Mouse (Mus musculus) urinary bladder, adult 18-20 months (tissue): Measurements from ENCODE around the gene Cdkn2a.

Experiments
- DNase-seq, 2 experiments: peaks; one replicate each; pipeline ENCODE4 v3.0.0; 2022; ENCODE audit warnings: low spot score in 2 of 2, mixed read lengths in 2 of 2

The Cdkn2a gene

DNA sequence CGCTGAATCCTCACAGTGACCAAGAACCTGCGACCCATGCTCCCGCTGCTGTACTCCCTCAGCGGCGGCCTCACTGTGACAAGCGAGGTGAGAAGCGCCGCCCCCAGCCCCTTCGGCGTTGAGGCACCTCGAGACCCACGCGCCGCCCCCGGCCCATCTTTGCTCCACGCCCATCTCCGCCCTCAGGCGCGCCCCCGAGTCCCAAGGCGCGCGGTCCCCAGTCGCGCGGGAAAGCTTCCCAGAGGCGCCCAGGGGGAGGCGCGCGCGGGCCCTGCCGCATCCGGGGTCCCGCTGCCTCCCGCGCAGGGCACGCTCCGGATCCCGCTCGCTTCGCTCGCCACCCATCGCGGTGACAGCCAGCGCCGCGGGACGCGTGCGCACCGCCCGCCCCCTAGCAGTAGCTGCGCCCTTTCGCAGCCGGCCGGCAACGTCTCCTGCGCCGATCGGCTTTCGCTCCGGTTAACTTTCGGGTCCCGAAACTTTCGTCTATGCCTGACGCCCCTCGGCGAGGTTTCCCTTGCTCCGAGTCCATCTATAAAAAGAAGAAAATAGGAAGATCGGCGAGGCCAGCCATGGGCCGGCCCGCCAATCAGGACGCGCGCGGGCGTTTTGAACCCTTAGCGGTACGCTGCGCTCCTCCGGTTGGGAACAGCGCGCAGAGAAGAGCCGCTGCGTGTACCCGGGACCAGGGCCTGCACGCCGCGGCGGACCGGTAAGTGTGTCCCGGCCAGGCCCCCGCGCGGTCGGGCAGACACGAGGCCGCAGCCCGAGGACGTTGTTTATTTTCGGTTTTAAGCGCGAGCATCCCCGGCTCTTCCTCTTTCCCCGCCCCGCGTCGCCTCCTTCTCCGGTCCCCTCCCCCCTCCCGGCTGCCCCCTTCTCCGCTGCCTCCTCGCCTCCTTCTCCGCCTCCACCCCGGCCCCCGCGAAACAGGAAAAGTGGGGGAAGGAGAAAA lies at the start of gene Cdkn2a:
TSS of gene Cdkn2a (minus strand) at position 168 of the 955 bp plus-strand sequence.
- peak in 1 of 2 experiments; percentile 74 for DNase-seq

DNA sequence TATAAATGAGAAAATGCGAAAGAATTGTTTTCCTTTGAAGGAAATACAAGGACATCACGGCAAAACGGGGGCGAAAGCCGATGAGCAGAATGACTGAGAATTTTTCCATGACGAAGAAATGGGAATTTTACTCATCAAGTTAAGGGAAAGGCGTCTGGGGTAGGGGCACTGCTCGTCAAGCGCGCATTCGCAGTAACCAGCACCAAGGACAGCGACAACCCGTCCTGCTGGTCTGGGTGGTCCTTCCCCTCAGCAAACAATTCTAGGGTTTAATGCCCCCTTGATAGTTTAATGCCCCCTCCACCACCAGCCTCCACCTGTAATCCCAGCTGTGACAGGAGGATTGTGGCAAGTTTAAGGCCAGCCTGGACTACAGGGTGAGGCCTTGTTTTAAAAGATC lies 19.0 kb upstream of the Cdkn2a start:
- no peak for DNase-seq

DNA sequence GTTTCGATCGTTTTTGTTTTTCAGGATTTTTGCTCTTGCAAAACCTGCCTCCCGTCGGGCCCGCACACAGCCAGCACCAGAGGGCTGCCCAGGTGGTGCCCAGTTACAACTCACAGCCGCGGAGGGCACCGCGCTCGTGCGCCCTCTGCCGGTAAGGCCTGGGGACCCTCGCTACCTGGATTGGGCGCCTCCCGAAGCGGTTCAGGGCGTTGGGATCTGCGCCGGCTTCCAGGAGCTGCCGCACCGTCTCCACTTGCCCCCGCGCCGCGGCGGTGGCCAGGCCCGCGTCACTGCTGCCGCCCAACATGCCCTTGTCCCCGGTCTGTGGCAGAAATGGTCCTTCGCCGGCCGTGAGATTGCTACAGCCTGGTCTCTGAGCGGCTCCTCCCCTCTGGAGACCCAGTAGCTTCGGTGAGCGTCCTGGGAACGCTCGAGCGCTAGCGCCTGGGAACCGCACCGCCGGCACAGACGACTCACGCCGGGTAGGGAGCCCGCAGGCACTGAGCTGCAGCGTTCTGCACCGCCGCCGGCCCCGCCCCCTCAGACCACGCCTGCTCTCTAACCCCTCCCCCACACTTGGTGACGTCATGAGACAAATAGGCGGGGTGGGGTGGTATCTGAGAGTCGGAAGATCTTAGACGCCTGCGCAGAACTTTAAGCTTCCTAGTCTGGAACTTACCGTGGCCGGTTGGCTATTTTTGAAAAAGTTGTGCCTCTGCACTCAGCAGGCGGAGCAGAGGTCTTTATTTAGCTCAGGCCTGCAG lies 16.2 kb upstream of the Cdkn2a start, which contains the start of gene Cdkn2b:
TSS of gene Cdkn2b (minus strand) at position 549 of the 764 bp plus-strand sequence.
- DNase-seq, result peak; percentile 96

DNA sequence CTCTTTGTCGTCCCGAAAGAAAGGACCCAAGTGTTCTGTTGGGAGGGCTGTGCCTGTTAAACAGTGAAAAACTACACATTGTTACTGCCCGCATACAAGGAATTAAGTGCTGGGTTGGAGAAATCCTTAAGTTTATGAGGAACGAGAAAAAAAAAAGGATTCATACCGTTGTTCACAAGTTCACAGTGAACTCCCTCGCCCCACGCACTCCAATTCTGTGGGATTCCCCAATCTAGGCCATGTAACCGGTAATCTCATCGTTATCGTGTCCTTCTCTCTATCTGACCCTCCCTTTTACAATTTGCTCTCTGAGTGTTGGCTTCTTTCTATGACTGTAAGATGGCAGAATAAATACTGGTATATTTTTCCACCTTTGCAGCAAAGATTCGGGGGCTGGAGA lies 15.5 kb upstream of the Cdkn2a start:
- DNase-seq, result no peak

DNA sequence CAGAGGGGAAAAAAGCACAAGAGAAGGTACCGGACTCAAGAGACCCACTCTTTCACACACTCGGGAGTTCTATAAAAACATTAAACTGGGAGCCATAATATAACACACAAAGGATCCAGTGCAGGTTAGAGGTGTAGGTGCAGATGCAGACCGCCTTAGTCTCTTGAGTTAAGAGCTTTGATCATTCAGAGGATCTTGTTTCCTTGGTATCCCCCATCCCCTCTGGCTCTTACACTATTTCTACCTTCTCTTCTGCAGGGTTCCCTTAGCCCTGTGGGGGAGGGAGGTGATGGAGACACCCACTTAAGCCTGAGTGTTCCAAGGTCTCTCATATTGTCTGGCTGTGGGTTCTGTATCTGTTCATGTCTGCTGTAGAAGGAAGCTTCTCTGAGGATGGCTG lies 13.5 kb upstream of the Cdkn2a start:
- no peak for DNase-seq

DNA sequence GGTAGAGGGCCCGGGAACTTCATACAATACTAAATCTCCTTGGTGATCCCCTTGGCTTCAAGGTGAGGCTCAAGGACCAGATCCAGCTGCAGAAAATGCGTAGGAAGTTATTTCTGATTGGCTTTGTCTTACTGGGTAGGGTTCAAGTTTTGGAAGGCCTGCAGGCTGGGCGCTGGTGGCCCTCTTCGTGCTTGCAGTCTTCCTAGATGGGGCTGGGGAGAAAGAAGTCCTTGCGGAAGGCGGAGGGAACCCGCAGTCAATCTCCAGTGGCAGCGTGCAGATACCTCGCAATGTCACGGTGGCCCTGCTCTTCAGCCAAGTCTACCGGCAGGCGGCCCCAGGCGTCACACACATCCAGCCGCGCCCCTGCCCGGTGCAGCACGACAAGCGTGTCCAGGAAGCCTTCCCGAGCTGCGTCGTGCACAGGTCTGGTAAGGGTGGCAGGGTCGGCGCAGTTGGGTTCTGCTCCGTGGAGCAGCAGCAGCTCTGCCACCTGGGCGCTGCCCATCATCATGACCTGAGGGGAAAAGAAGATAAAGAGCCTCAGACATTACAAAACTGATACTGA lies 12.4 kb upstream of the Cdkn2a start:
- no peak for DNase-seq

DNA sequence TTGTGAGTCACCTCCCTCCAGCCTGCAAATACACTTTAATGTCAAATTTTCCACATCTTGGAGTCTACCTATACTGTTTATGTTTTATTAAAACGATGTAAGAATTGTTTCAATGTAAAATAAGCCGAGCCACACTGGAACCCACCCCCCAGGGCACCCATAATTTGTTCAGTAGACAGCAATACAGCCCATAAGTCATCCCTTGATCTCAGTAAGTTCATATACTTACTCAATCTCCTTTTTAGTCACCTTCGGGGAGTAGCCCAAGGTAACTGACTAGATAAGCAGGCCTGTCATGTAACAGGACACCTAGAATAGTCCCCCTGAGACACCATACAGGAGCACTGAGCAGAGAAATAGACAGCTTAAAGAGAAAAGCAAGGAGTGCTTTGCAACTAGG lies 11.2 kb upstream of the Cdkn2a start:
- DNase-seq, result no peak

DNA sequence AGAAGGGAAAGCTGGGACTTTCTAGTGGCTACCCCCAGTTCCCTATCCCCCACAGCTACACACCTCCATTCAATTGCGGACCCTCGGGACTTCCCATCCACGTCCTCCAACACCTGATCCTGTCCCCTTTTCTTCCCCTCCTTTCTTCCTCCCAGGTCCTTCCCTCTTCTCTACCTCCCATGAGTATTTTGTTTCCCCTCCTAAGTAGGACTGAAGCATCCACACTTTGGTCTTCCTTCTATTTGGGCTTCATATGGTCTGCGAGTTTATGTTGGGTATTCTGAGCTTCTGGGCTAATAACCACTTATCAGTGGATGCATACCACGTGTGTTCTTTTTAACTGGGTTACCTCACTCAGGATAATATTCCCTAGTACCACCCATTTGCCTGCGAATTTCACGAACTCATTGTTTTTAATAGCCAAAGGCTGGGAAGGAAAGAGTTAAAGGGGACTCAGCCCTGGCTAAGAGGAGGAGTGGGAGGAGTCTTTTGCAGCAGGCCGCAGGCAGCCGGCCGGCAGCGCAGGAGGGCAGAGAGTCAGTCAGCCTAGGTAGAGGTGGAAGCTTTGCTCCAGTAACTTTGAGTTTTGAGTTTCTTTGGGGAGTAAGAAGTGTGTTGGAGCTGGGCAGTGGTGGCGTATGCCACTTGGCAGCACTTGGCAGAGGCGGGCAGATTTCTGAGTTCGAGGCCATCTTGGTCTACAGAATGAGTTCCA lies 9.0 kb upstream of the Cdkn2a start:
- no peak for DNase-seq

DNA sequence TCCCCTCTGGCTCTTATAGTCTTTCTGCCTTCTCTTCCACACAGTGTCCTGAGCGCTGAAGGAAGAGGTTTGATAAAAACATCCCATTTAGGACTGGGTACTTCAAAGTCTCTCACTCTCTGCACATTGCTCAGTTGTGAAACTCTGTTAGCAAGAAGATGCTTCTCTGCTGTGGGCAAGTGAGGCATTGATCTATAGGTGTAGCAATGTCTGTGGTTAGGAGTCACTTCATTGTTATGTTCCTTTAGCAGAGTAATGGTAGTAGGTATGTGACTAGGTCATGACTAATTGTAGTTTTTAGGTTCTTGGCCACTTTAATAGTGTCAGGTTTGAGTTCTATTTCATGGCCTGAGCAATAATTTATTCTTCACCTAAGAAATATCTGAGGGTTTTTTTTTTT lies 7.7 kb upstream of the Cdkn2a start:
- no peak for DNase-seq

DNA sequence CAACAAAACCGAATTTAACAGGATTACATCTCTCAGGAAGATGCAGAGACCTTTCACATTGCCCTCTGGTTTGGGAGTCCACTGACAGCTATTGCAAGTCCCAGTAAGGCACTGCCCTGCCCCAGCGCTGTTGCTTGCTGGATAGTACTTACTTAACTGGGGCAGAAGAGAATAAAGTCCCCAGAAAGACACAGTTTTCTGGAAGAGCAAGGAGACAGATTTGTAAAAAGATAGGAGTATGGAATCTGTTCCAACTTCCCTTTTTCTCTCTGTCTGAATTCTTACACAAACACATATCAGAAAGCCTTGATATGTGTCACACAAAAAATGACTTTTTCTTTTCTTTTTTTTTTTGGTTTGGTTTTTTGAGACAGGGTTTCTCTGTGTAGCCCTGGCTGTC lies 5.3 kb upstream of the Cdkn2a start:
- DNase-seq, result no peak

DNA sequence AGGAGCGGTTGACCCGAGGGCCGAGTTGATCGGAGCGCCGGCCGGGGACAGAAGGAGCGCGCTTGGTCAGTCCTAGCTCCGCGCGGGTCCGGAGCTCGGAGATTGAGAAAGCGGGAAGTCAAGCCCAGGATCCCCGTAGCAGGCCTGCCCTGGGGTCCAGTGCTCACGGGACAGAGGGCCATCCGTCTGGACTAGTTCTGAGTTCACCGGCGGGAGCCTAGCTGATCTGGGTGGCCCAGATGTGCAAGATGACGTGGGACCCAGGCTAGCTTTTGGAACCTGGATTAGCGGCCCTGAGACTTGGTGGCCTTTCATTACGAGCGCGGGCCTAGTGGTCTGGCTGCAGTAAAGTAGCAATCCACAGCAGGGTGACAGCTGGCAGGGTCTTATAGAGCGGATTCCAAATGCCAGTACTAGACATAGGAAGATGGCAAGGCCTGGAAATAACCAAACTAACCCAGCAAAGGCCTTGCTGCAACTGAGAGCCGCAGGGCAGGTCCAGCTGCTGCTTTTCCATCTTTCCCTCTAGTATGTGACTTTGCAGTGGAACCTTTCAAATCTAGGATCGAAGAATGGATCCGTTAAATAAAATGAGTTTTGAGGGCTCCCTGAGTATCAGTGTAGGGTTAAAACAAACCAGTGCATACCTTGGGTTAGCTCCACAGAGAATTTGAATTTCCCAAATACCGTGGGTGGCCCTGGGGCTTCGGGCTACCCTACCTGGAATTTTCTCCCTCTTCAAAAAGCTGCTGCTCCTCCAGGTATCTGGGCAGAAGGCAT lies 1.2 kb upstream of the Cdkn2a start:
- no peak for DNase-seq

DNA sequence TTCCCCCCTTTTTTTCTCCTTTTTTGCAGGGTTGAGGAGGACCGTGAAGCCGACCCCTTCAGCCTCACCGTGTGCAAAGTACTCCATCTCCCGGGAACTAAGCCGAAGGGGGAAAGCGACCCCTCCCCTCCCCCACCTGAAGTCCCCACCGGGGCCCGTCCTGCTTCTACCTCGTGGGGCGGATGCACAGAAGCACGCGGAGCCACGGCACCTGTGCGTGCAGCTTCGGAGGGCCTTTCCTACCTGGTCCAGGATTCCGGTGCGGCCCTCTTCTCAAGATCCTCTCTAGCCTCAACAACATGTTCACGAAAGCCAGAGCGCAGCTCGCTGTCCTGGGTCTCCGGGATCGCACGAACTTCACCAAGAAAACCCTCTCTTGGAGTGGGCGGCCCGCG lies 365 bp downstream of the Cdkn2a start:
- DNase-seq, result no peak

DNA sequence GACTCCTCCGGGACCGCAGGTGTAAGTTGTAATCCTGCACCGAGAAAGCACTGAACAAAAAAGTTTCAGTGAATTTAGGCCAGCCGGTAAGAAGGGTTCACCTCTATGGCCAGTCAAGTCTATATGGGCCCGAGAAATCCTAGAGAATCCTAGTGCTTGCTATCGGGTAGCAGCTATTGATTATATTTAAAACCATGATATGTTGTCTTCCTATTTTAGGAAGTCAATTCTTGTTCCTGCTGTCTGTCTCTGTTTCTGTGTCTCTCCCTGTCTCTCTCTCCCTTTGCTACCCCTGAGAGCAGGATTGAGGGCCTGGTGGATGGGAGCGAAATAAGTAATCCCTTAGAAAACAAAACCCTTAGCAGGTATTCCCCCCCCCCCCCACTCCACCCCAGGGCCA lies 937 bp downstream of the Cdkn2a start:
- no peak for DNase-seq

DNA sequence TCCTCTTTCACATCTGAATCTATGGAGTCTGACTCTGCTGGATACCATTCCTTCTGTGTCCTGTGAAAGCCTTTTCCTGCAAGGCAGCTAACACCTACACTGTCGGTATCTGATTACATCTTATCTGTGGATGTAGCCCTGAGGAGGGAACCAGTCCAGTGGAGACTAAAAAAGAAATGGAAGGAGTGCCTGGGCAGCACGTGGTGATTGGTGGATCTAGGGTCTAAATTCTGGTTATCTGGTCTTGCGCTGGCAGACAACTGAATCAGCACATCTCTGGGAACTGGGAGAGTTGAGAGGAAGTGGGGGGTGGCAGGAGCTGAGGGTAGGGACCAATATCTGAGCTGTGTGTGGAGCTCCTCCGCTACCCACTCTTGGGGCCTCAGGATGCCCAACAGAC lies 5.4 kb downstream of the Cdkn2a start:
- no peak for DNase-seq

DNA sequence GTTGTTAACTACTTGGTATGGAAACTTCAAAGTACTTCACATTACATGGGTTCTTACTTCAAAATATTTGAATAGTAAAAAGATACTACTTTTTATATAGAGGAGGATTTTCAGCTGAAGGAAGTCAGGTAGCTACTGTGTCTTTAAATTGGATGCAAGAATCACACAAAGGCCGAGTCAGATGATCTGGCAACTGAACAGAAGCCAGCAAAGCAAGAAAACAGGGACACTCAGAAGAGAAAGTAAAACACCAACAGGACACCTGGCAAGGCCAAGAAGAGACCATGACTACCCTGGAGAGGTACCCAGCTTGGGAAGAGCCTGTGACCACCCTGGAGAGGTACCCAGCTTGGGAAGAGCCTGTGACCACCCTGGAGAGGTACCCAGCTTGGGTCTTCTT lies 7.9 kb downstream of the Cdkn2a start:
- DNase-seq, result no peak

DNA sequence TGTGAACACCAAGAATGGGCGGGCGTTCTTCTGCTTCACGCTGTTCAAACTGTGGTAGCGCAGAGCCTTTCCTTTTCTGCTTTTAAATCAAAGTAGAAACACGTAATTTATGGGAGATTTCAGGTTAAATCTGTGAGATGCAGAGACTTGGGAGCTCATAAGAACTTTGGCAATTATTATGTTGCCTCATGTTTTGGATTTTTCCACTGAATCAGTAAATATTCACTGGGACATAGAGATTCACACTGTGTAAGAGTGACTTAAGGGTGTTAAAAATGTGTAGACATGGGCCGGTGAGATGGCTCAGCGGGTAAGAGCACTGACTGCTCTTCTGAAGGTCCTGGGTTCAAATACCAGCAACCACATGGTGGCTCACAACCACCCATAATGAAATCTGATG lies 8.8 kb downstream of the Cdkn2a start:
- no peak for DNase-seq

DNA sequence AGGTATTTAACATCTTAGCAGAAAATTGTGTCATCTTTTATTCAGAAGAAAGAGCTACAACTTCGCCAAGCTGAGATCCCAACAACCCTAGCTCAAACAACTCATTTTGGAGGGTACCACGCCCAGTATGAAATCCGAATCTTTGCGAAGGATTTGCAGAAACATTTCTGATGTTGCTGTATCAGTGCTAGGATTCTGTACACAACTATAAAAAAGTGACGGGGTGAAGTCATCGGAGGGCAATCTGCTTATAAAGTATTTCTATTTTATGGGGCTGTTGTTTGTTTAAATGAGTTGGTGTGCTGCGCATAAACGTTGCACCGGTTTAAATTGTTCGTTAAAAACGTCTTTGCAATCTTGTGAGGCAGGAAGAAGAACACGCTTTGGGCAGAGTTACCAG lies 11.8 kb downstream of the Cdkn2a start:
- DNase-seq, result no peak

DNA sequence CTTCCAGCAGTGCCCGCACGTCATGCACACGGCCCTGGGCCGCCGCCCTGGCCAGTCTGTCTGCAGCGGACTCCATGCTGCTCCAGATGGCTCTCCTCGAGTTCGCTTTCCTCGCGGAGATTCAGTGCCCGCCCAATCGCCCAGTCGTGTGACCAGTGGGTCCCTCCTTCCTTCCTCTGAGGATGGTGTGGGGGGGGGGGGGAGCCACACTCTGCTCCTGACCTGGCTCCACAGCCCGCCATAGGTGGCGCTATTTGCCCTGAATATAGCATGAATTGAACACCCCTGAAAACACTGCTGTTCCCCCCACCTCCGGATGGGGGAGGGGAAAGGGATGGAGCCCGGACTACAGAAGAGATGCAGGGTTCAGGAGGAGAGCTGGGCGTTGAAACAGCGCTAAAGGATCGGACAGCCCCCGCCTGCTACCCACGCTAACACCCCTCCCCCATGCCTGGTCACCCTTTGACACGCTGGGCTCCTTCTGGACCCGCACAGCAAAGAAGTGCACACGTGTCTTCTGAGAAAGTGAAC lies 12.4 kb downstream of the Cdkn2a start:
- no peak for DNase-seq

DNA sequence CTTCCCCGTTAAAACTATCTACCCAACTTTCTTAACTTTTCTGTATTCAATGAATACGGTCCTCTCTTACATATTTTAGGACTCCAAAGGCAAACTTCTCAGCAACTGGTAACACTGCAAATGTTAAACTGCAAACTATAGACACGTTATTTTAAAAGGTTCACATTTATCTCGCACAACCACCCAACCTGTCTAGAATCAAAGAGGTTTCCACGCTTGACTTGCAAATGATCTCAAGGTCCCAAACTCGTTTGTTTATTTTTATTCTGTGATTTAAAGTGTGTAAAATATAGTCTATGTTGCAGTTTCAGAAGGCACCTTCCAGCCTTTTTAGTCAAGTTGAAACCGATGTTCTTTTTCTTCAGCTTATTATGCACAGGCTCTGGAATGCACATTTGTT lies 13.2 kb downstream of the Cdkn2a start:
- DNase-seq, result no peak

DNA sequence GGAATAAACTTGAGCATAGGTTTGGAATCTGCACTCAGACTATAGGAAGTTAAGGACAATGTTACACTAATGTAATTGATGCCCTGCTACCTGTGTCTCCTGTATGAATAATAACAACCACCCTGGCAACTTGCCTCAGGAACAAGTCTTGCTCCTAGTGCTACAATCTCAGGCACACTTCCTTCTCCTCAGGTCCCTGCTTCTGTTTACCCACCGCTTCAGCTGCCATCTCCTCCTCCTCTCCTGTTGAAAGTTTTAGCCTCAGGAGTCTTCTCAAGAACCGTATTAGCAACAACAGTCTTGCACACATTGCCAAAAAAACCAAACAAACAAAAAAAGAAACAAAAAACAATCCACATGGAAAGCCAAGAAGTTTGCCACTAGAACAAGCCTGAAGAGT lies 14.8 kb downstream of the Cdkn2a start:
- no peak for DNase-seq
